Mouse (Mus musculus): ENCODE data around the gene Zdhhc20.
A peak's percentile ranks its signal among the peaks of the same experiment; 100 is the strongest.
"Not testable (repeated sequence)": the region's sequence is repeated elsewhere in the genome, so short reads cannot be mapped to it uniquely, and the experiment has no call there.

Zdhhc20 gene

DNA sequence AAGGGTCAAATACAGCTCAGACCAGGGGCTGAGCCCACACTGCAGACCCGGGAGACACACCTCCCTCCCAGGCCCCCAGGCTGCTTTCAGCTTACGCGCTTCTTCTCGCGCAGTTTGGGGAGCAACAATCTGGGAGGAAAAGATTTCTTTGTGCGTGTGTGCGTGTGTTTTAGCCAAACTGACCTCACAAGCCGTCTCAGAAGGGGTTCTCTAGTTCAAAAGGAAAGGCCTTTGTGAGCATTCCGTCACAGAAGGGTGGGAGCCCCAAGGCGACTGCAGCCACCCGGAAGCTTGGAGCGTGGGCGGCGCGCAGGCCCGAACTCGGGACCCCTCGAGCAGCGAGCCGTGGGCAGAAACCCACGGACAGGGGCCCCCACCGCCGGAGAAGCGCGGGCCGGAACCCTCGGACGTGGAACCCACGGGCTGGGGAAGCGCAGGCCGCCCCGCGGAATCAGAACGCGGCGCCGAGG lies 500 bp downstream of the Zdhhc20 start:
- DNase-seq (ENCODE audit: low read depth) = no peak

DNA sequence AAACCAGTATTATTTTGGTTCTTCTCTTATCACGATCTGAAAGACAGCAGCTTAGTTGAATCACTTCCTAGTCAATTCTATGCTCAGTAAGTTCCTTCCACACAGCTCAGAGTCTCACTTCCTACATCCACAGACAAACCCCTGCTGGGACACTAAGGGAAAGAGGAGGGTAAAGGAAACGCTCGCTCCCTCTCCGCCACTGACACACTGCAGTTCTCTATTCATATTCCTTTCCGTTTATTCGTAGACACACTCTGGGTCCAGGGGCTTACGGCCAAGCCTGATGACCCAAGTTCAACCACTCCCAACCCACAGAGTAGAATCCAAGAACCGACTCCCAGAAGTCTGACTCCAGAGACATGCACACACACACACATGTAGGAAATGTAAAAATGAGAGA lies 2.9 kb downstream of the Zdhhc20 start:
- no peak for DNase-seq (ENCODE audit: low read depth)

DNA sequence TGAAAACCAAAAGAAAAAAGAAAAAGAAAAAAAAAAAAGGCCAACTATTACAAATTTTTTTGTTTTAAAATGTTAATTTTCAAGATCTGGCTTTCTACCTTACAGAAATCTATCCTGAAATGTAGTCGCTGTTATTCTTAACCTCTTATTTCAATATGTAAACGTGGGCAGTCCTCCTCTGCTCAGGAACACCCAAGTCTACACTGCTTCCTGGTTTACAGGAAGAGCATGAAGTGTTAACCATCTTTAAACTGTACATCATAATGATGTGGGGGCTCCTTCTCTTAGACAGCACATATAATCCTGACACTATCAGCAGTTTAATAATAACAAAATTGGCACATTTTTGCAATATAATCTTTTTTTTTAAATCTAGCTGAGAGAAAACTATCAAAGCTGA lies 4.0 kb downstream of the Zdhhc20 start:
- DNase-seq (ENCODE audit: low read depth) = no peak

DNA sequence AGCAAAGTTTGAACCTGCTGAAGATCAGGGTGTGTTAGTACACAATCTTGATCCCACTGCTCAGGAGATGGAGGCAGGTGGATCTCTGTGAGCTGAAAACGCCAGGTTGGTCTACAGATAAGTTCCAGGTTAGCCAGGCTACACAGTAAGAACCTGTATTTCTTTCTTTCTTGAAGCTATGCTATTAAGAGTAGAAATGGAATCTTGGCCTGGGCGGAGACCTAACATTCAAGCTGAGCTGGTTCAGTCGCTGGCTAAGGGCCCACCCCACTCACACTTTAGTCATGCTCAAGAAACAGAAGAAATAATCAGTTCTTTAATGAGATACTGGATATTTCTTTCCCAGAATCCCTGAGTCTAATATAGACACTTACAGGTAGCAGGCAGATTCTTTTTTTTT lies 6.7 kb downstream of the Zdhhc20 start:
- DNase-seq (ENCODE audit: low read depth) = no peak

DNA sequence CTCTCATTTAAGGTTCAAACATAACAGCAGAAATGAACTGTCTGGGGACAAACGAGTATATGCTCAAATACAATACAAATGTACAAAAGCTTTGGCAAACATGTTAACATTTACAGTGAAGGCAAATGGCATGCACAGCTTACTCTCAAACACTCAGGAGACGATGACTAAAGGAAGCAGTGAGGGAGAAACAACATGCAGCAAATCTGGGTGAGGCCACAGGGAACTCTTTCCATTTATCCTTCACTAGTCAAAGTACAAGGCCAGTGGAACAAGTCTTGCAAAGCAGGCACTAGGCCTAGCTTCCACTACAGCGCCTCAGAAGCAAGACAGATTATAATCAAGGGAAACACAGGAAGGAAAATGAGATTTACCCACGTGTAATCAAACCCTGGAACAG lies 7.4 kb downstream of the Zdhhc20 start:
- DNase-seq (ENCODE audit: low read depth) = no peak

DNA sequence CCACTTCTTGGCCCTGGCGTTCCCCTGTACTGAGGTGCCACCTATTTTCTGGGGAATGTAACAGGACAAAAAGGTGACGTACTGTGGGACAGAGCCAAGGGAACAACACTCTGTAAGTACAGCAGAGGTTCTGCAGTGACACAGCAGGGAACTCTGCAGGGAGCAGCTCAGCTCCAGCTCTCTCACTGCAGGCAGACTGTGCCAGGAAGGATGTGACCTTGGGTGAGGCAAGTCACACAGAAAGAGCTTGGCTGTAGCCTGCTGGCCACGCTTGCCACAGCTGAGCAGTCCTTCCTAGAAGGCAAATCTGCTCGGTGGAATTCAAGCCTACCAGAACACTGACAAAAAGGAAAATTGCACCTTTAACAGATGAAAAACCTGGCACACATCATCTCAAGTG lies 8.3 kb downstream of the Zdhhc20 start:
- DNase-seq (ENCODE audit: low read depth) = peak; percentile 53

DNA sequence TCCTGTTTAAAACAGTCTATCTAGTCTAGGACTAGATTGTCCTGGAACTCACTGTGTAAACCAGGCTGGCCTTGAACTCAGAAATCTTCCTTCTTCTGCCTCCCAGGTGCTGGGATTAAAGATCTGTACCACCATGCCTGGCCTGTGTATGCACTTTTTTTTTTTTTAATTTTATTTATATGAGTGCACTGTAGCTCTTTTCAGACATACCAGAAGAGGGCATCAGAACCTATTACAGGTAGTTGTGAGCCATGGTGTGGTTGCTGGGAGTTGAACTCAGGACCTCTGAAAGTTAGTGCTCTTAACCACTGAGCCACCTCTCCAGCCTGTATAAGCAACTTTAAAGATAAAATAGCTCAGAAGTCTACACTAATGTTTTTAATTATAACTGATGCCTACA lies 9.0 kb downstream of the Zdhhc20 start:
- DNase-seq (ENCODE audit: low read depth) = no peak

DNA sequence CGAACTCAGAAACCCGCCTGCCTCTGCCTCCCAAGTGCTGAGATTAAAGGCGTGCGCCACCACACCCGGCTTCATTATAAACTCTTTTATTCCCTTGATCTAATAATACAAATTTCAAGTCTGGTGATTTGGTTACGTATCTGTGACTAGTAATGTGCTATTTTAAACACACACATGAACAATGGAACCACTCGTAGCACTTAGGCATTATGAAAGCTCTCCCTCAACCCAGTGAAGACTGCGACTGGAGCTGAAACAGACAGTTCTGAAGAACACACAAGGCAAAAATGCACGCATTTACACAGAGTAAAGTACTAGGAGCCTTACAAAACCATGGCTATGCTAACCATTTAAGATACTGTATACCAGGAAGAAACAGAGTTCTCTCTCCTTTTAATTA lies 12.2 kb downstream of the Zdhhc20 start:
- DNase-seq (ENCODE audit: low read depth) = no peak

DNA sequence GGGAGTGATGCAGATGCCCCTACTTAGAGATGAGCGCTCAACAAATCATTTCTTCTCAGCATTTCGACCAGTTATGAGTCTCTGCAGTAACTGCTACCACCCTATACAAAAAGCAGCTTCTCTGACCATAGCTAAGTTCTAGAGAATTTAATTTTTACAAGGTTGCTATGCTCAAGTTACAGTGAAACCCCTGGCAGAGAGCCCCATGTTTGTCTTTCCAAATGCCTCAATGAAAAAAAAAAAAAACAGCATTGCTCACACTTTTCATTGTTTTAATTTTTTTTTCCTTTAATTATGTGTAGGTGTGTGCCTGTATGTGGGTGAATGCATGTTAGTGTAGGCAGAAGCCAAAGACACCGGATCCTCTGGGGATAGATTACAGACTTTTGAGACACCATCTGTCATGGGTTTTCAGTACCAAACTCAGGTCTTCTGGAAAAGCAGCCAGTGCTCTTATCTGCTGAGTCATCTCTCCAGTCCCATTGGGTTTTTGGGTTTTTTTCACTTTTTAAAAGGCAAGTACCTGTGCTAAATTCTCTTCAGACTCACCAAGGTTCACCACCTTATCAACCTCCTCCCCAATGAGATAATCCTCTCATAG lies 23.3 kb downstream of the Zdhhc20 start:
- no peak for DNase-seq (ENCODE audit: low read depth)

DNA sequence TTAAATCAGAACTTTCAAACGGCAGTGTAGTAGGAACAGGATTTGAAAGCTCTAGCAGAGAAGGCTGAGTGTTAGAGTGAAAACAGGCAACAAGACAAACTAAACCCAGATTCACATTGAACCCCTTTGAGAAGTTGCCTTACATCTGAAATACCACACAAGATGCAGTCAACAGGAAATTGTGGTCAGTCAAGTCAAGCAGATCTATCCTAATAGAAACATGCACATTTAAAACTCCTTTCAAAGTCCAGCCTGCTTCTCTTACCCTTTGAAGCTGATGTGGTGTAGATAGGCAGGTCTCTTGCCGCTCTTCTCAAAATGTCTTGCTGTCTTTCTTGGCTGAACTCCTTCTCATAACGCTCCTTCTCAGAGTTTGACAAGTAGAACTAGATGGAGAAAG lies 24.8 kb downstream of the Zdhhc20 start:
- no peak for DNase-seq (ENCODE audit: low read depth)

DNA sequence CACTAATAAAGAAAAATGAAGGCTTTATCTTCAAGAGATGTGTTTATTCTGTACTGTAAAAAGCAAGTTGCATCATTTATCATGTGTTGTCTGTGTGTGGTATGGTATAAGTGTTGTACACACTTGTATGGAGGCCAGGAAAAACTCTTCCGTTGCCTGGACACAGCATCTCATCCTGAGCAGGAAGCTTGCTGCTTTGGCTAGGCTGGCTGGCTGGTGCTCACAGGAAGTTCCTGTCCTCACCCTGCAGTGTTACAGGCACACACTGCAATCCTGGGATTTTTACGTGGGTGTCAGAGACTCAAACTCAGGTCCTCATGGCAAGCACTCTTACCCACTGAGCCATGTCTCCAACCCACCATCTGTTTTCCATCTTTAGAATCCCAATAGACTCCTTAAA lies 26.9 kb downstream of the Zdhhc20 start:
- DNase-seq (ENCODE audit: low read depth) = no peak

DNA sequence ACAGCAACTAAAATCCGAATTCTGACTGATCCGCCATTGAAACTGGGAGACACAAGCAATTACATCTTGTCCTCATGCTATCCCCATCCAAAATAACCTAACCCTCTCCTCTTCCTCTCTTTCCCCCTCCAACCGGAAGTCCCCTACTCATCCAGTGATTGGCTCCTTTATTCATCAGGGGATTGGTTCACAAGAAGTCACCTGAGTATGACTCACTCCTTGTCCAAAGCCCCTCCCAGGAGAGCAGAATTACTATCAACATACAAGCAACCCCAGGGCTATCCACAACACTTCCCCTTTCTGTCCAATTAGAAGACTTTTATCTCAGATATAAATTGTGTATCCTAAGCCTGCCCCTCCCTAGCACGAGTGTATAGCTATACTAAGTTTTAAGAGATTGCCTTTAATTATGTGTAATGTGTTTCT lies 28.1 kb downstream of the Zdhhc20 start:
- DNase-seq (ENCODE audit: low read depth) = no peak

DNA sequence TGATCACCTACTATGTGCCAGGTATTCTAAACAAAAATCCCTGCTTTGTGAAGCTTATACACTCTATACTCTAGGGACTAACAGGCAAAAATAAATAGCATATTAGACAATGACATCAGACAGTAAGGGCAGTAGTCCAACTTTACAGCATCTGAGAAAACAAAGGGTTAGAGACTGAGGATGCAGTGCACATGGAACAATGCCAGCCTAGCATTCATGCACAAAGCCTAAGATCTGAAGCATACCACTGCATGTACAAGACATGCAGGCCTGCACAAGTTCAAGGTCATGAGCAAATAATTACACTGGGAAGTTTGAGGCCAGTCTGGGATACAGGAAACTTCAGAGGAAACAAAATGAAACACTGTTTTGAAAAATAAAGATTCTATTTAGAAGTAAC lies 30.6 kb downstream of the Zdhhc20 start:
- no peak for DNase-seq (ENCODE audit: low read depth)

DNA sequence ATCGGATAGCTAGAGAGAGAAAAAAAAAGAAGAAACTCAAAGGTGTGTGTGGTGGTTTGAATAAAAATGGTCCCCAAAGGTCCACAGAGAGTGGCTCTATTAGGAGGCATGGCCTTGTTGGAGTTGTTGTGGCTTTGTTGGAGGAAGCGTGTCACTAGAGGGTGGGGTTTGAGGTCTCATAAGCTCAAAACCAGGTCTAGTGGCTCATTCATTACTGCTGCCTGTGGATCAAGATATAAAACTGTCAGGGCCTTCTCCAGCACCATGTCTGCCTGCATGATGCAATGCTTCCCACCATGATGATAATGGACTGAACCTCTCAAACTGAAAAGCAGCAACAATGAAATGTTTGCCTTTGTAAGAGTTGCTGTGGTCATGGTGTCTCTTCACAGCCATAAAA lies 31.5 kb downstream of the Zdhhc20 start:
- DNase-seq (ENCODE audit: low read depth) = no peak

DNA sequence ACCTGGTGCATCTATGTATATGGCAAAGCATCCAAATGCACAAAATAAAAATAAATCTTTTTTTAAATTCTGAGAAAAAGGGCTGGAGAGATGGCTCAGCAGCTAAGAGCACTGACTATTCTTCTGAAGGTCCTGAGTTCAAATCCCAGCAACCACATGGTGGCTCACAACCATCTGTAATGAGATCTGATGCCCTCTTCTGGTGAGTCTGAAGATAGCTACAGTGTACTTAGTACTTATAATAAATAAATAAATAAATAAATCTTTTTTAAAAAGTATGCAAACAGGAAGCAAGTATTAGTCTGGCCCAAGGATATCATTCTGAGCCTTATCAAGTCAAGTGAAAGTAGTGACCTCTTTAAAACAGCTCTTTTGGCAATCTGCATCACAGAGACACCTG lies 34.0 kb downstream of the Zdhhc20 start:
- not testable (repeated sequence) for DNase-seq (ENCODE audit: low read depth)

DNA sequence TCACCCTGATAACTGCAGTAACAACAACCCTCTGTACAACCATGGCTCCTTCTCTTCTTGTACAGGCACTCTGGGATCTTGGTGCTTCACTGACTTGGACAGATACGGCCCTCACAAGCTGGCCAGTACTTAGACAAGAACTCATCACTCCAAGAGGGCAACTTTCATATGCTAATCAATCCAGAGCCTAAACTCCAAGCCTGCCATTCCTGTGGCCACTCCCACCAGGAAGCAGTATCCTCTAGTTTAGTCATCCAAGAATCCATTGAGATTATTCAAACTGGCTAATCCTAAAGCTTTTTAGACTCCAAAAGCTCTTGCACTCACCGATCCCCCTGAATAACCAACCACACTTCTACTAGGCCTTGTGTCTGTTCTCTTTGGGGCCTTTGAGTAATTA lies 37.1 kb downstream of the Zdhhc20 start:
- no peak for DNase-seq (ENCODE audit: low read depth)

DNA sequence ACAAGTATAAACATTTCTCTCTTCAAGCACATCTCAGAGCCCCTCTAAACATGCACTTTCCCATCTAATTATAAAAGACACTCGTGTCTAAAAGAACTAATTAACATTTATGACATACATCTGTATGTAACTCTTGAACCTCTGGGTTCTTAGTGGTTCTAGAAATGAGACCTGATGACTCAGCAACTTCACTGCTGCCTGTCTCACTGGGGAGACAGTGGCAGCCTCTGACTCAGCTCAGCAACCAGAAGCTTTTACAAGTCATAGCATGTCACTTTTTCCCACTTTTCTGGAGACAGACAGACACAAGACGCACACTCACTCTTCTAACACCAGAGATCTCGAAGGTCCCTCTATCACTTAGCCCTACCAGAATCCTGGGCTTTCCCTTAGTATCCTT lies 39.7 kb downstream of the Zdhhc20 start:
- DNase-seq (ENCODE audit: low read depth) = no peak

DNA sequence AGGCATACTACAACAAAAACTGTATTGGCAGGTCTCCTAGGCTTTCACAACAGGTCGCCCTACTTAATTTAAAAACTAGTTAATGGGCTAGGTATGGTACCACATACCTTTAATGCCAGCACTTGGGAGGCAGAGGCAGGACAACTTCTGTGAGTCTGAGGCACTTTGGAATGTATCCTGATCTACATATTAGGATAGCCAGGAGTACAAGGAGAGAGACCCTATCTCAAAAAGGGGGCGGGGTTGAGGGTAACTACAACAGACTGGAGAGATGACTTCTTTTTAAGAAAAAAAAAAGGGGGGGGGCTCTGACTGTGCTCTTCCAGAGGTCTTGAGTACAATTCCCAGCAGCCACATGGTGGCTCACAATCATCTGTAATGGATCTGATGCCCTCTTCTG lies 41.4 kb downstream of the Zdhhc20 start:
- DNase-seq (ENCODE audit: low read depth) = no peak

DNA sequence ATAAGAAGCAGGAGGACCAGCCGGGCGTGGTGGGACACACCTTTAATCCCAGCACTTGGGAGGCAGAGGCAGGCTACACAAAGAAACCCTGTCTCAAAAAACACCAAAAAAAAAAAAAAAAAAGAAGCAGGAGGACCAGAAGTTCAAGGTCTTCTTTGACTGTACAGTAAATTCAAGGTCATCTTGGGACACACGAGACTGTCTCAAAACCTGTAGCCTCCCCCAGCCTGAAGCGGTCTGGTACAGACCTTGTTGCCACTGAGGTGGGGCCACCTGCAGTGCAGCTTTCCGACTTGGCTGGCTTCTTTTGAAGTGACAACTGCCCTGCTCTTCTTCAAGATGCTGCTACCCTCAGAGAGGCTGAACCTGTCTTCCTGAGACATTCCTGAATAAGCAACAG lies 42.0 kb downstream of the Zdhhc20 start:
- DNase-seq (ENCODE audit: low read depth) = not testable (repeated sequence)

DNA sequence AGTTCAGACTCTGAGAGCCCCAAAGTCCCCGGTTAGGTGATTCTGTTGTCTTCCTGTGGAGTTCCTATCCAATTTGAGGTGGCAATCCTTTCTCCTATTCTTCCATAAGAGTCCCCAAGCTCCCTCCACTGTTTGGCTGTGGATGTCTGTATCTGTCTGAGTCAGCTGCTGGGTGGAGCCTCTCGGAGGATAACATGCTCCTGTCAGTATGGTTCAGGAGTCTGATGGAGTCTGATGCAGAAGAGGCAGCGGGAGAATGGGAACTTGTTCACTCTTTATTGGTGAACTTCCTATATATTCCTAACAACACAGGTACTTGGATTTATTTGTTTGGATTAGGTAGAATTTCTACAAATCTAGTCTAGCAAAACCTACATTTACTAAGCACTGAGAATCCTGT lies 45.5 kb downstream of the Zdhhc20 start:
- DNase-seq (ENCODE audit: low read depth) = no peak

DNA sequence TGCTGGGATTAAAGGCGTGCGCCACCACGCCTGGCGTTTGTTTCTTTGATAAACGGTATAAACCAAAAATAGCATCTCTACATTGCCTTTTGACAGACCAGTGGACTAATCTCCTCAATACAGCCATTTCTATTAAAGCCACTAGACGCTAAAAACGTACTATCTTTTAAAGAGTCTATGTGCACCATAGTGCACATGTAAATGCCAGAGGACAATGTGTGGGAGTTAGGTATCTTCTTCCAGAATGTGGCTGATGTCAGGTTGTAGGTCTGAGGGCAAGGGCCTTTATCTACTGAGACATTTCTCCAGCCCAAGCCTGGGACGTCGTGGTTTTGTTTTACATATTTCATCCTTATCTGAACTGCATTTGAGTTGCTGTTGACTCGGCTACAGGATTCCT lies 54.9 kb downstream of the Zdhhc20 start:
- no peak for DNase-seq (ENCODE audit: low read depth)

DNA sequence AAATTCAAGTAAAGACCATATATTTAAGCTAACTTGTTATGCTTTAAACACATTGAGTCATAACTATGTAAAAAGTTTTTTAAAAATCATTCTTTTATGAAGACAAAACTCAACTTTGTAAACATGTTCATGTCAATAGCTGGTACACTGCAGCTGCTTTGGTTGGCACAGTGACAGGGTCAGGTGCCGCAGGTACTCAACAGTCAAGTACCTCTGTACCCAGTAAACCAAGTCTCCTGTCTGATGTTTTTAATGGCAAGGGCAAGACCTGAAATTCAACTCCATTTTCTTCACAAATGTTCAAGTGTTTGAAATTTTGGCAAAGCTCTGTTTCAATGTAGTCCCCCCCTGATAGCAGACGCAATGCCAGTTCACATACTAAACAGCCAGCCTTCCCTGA lies 56.5 kb downstream of the Zdhhc20 start:
- no peak for DNase-seq (ENCODE audit: low read depth)

DNA sequence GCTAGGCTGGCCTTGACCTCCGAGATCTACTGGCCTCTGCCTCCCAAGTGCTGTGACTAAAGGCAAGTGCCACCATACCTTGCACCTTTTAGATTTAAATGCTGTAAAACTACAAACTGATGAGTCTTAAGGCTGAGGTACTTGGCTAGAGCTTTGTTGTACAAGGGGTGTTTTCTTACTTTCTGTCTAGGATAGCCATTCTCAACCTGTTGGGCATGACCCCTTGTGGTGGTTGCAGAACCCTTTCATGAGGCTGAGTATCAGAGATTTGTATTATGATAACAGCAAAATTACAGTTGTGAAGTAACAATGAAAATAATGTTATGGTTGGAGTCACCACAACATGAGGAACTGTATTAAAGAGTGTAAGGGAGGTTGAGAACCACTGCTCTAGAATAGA lies 62.8 kb downstream of the Zdhhc20 start:
- DNase-seq (ENCODE audit: low read depth) = no peak

DNA sequence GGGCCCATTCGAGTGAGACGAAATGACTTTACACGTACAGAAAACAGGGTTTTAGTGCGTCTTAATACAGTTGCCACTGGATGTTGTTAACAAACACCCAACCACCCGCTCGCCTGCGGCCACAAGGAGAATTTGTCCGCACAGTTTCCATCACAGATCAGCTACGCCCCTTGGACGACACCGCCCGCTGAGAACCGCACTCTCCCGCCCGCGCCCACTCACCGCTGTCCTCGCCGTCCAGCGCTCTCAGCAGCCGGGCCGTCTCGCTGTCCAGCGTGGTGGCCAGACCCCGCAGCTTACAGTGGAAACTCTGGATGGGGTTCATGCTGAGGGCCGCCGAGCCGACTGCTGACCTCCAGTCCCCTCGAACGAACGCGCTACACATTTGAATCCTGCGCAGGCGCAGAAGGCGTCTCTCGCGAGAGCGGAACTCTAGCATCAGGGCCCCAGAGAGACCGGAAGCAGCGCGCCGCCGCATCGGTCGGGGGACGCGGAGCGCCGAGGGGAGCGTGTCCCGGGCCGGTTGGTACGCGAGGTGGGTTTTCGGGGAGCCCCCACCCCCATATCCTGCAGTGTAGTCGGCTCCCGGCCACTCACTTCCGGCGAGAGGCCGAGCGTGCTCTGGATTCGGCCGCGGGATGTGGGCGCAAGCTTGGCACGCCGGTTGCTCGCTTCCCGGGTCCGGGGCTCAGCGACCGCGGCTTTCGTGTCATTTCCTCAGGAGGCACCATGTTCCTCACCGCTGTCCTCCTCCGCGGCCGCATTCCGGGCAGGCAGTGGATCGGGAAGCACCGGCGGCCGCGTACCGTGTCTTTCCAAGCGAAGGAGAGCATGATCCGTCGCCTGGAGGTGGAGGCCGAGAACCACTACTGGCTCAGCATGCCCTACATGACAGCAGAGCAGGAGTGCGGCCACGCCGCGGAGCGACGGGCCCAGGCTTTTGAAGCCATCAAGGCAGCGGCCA lies 64.0 kb downstream of the Zdhhc20 start, which contains the start of the genes Ska3 and Mrpl57:
Ska3 (minus strand) TSS at position 398 of the 964 bp plus-strand sequence.
Mrpl57 (plus strand) TSS at position 447 of the 964 bp plus-strand sequence.
- DNase-seq (ENCODE audit: low read depth) = peak; percentile 64

Data from fibroblast of lung, adult 2 months (primary cell).